Mouse (Mus musculus): ENCODE measurements around the gene Ddx47. TPM values are rescaled to one million over a fixed set of nuclear protein-coding genes. Genes with fewer than 3 reads are reported as not detected.
A peak's percentile ranks its signal among the peaks of the same experiment; 100 is the strongest.

Ddx47 gene
- total RNA-seq, 2 experiments from 2014 or later, result 56.1 to 56.8 TPM

DNA sequence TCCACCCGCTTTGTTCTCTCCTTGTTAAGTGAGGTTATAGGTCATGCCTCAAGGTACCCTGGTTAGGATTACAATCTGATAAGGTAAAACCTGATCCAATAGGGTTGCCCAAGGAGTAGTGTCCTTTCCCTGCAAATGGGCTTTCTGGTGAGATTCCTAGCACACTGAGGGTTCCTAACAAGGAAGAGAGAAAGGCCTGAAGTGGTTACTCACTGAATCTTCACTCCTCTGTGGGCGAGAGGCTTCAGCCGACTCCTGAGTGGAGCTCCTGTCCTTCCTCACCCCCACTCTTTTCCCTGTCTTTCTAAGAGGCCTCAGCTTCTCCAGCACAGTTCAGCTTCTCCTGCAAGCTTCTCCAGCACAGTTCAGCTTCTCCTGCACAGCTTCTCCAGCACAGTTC, 12.6 kb upstream of the Ddx47 start:
- DNase-seq (ENCODE audit: low spot score in 2 of 2), result no peak
- intact Hi-C loops (cut with DNase I), result no loop called here

DNA sequence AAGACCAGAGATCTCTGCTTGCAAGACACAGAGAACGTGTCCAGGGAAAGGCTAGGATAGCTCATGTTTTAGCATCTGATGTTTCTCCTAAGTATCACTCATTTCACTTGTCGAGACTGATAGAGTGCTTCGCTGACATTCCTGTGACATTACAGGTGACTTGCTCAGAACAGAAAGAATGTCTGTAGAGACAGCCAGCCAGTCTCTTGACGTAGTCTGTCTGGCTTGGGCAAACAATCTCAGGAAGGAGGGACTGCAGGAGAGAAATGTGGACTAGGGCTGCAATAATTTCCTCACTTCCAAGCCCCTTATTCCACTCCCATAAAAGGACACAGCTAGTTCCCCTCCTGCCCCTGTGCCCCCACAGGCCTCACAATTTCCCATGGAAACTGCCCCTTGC, 11.1 kb upstream of the Ddx47 start:
- no peak for DNase-seq (ENCODE audit: low spot score in 2 of 2)
- intact Hi-C loops (cut with DNase I), result no loop called here

DNA sequence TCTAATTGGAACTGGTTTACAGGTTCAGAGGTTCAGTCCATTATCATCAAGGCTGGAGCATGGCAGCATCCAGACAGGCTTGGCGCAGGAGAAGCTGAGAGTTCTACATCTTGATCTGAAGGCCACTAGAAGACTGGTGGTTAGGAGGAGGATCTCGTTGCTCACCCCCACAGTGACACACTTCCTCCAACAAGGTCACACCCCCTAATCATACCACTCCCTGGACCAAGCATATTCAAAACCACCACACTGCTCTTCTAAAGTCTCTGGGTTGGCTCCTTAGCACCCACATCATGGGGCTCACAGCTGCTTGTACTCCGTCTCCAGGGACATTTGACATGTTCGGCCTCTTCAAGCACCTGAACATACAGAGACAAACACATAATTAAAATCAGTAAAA, 9.4 kb upstream of the Ddx47 start:
- intact Hi-C loops (cut with DNase I), result no loop called here
- no peak for DNase-seq (ENCODE audit: low spot score in 2 of 2)

DNA sequence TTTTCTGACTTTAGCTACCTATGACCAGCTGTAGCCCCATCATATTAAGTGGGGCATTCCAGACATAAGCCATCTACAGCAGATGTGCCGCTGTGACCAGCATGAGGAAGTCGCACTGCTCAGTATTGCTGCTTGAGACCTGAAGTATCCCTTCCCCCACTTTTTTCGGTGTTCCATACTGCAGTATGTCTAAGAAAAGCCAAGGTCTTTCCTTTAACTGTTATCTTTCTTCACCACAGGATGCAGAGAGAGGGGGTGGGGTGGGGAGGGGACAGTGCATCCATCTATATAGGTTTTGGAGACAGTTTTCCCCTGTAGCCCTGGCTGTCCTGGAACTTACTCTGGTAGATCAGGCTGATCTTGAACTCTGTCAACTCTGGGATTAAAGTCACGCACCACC, 5.0 kb upstream of the Ddx47 start:
- DNase-seq (ENCODE audit: low spot score in 2 of 2), result no peak
- intact Hi-C loops (cut with DNase I), result no loop called here

- intact Hi-C loops (cut with DNase I), result no loop called here
- no peak for DNase-seq (ENCODE audit: low spot score in 2 of 2)
Measured at GRCm38 (mm10) chr6:135011734-135012116, 313 bp downstream of the Ddx47 start.

DNA sequence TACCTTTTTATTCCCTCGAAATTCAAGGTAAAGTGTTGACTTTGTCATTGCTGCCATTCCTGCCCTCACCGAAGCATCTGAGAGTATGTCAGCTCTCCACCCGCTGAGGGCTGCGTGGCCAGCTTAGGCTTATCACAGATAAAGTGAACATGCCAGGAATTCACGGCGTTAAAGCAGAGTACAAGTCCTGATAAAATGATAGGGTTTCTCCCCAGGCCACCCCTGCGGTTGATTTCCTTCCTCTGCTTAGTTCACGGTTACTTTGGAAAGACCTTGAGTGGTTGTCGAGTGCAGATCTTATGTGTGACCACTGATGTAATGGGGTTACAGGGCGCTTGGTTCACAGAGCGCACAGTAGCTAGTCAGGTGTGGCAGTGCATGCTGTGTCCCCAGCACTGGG, 5.8 kb downstream of the Ddx47 start:
- intact Hi-C loops (cut with DNase I), result no loop called here
- no peak for DNase-seq (ENCODE audit: low spot score in 2 of 2)

GRCm38 (mm10) chr6:135019564-135019963, 8.2 kb downstream of the Ddx47 start:
- DNase-seq (ENCODE audit: low spot score in 2 of 2), result no peak
- intact Hi-C loops (cut with DNase I), result no loop called here

- DNase-seq (ENCODE audit: low spot score in 2 of 2), result no peak
- intact Hi-C loops (cut with DNase I), result no loop called here
Measured at GRCm38 (mm10) chr6:135021633-135022032, 10.2 kb downstream of the Ddx47 start.

- no peak for DNase-seq (ENCODE audit: low spot score in 2 of 2)
- intact Hi-C loops (cut with DNase I), result no loop called here
Measured at GRCm38 (mm10) chr6:135023379-135023778, 12.0 kb downstream of the Ddx47 start.

- intact Hi-C loops (cut with DNase I), result loop anchor here (5.0 kb wide), 1 partner anchor 117 kb away; no protein-coding TSS in a partner anchor
- no peak for DNase-seq (ENCODE audit: low spot score in 2 of 2)
Measured at GRCm38 (mm10) chr6:135024781-135025420, 13.5 kb downstream of the Ddx47 start.

- intact Hi-C loops (cut with DNase I), result loop anchor here (5.0 kb wide), 1 partner anchor 116 kb away; no protein-coding TSS in a partner anchor
- peak; percentile 51 to 77 for DNase-seq (ENCODE audit: low spot score in 2 of 2)
Measured at GRCm38 (mm10) chr6:135026232-135026631, 14.8 kb downstream of the Ddx47 start.

DNA sequence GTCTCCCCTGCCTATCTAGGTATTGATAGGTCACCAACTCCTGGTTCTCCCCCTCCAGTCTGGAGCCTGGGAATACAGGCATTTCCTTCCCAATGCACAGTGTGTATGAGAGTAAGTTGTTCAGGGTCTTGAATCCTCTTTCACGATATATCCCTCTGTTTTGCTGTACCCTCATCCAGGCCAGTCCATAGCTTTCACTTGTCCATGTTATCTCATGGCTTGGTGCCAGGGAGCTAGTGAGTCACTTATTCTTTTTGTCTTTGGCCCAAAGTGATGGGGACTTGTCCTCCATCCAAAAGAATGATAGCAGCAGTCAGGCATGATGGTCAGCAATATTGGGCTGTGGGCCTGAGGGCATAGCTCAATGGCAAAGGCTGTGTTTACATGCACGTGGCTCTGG, 15.3 kb downstream of the Ddx47 start:
- intact Hi-C loops (cut with DNase I), result loop anchor here (5.0 kb wide), 1 partner anchor 116 kb away; no protein-coding TSS in a partner anchor
- no peak for DNase-seq (ENCODE audit: low spot score in 2 of 2)

- no peak for DNase-seq (ENCODE audit: low spot score in 2 of 2)
- intact Hi-C loops (cut with DNase I), result loop anchor here (5.0 kb wide), 1 partner anchor 113 kb away; no protein-coding TSS in a partner anchor
Measured at GRCm38 (mm10) chr6:135029246-135029645, 17.8 kb downstream of the Ddx47 start.

DNA sequence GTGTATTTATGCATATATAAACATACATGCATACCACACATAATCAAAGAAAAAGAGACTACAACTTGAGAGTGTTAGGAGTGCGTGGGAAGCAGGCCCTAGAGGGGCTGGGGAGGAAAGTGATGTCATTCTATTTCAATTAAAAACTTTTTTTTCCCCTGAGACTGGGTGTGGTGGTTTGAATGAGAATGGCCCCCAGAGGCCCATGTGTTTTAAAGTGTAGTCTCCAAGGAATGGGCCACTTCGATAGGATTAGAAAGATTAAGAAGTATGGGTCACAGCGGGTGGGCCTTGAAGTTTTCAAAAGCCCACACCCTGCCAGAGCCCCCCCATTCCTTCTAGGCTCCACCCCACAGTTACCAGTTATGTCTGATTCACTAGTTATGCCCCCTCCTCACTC, 27.3 kb downstream of the Ddx47 start:
- no peak for DNase-seq (ENCODE audit: low spot score in 2 of 2)
- intact Hi-C loops (cut with DNase I), result no loop called here

DNA sequence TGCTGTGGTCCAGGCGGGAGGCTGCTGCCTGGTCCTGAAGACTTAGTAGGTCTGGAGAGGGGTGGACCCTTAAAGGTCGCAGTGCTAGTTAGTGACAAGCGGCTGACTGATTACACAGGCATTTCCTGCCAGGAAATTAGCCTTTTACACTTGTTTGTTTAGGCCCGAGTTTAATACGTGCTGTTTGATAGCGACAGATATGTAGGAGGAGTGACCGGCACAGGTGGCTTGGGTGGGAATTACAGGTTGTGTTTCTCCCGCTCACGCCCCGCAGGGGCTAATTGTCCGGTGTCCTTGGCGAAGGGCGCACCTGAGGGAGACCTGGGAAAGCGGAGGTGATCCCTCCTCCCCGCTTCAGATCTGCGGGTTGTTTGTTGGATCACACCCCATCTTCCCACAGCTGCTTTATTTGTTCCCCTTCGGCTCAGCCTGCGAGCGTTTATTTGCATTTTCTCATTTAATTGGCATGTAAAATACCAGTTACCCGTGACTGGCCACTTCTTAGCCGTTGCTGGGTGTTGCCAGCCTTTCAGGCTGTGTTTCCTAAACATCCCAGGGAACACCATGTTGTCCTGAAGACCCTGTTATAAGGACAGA, 29.0 kb downstream of the Ddx47 start:
- DNase-seq (ENCODE audit: low spot score in 2 of 2), result no peak
- intact Hi-C loops (cut with DNase I), result no loop called here

- intact Hi-C loops (cut with DNase I), result no loop called here
- no peak for DNase-seq (ENCODE audit: low spot score in 2 of 2)
Measured at GRCm38 (mm10) chr6:135041930-135042329, 30.5 kb downstream of the Ddx47 start.

DNA sequence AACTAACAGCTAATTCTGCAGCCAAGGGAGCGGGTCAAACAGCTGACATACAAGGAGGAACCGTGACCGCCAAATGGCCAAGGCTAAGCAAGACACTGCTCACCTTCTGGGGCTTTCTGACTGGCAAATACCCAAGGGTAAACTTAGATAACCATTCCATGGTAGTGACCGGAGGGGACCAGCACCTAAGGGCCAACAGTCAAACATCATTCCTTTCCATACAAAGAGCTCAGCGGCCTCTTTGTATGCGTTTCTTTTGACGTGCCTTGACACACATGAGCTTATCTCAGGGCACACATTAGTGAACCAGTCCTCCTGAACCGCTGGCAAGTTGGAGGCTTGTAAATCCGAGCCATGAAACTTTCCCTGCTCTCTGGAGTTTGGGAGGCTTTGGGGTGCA, 35.9 kb downstream of the Ddx47 start:
- no peak for DNase-seq (ENCODE audit: low spot score in 2 of 2)
- intact Hi-C loops (cut with DNase I), result no loop called here

GRCm38 (mm10) chr6:135048509-135048908, 37.1 kb downstream of the Ddx47 start:
- intact Hi-C loops (cut with DNase I), result no loop called here
- no peak for DNase-seq (ENCODE audit: low spot score in 2 of 2)

- no peak for DNase-seq (ENCODE audit: low spot score in 2 of 2)
- intact Hi-C loops (cut with DNase I), result no loop called here
Measured at GRCm38 (mm10) chr6:135048956-135049355, 37.5 kb downstream of the Ddx47 start.

DNA sequence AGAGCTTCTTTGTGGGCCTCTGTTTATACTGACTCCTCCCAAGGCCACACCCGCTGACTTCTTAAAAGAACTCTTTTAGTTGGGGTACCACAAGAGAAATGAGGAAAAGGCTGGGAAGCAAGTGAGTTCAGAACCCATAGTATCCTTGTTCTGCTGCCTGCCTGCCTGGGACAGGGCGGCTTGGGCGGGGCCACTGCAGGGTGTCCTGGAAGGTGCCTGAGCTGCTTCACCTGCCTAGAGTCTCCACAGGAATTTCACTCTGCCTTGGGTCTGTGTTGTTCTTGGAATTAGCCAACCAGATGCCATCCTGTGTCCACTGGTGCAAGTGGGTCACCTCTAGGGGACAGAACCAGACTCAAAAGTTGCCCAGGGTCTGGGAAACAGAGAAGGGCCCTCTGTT, 42.4 kb downstream of the Ddx47 start:
- intact Hi-C loops (cut with DNase I), result no loop called here
- DNase-seq (ENCODE audit: low spot score in 2 of 2), result no peak

DNA sequence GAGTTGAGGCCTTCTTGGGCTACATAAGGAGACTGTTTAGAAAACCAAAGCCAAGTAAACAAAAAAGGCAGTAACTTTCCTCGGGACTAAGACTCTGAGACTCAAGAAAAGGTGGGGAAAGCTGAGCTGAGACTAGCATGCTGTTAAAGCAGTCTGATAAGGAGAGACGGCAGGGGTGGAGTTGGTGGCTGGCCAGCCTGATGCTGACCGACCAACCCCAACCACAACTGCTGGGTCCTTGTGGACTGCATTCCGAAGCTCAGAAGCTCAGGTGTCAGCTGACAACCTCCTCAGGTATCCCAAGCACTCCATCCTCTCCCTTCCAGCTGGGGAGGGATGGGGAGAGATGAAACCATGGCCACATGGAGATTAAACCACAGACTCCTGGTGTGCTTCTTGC, 44.5 kb downstream of the Ddx47 start:
- intact Hi-C loops (cut with DNase I), result no loop called here
- no peak for DNase-seq (ENCODE audit: low spot score in 2 of 2)
